Mouse (Mus musculus): ENCODE results near the gene Dnmt3l.

DNA sequence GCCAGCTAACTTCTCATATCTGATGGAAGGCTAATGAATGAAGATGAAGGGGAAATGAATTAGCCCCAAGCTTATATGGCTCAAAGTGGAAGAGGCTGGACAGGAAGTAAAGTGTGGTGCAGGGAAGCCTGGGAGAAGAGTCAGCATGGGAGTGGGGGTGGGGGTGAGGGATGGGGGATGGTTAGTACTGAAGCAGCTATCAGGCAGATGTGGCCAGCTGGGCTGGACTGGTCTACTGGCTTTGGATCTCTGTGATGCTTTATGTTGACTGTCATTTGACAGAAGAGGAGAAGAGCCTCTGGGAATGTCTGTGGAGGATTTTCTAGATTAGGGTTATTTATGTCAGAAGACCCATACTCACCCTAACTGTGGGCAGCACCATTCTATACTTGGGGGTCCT is 53.5 kb downstream of the Dnmt3l start:
- TF ChIP-seq GATA1 (IDR thresholded peaks at IDR 0.05; ENCODE audit: borderline replicate concordance, low read length): no peak
- no peak for TF ChIP-seq FLI1 (IDR thresholded peaks at IDR 0.05; ENCODE audit: low read length)

All from megakaryocyte, embryonic 14.5 days (primary cell).